Mouse (Mus musculus) megakaryocyte progenitor cell, adult 5-6 weeks (primary cell): ENCODE data around the gene Defa2. TPM values are rescaled to one million over a fixed set of nuclear protein-coding genes. Genes with fewer than 3 reads are reported as not detected.
"Not testable (repeated sequence)": the region's sequence is repeated elsewhere in the genome, so short reads cannot be mapped to it uniquely, and the experiment has no call there.

ENCODE experiments used
- ATAC-seq: replicated peaks from 2 replicates; pipeline ENCODE4 v1.8.0; 2016; ENCODE audit warnings: mild to moderate bottlenecking, moderate TSS enrichment, inconsistent platforms; ENCODE audit not compliant: poor library complexity
- total RNA-seq, 2 experiments: library from RNA; stranded (forward) in 1 of 2; stranded (reverse) in 1 of 2; fragments of 157-497, 149-512 nt in 1 of 2; fragments of 200-1000 nt in 1 of 2; gene quantifications; 2 replicates each; pipeline versions ENCODE4 v1.2.3 to v1.2.4; 2015 to 2017

Defa2 gene
- not detected in 2 replicates for total RNA-seq (2015)
- not detected in 2 replicates for total RNA-seq (2017)

DNA sequence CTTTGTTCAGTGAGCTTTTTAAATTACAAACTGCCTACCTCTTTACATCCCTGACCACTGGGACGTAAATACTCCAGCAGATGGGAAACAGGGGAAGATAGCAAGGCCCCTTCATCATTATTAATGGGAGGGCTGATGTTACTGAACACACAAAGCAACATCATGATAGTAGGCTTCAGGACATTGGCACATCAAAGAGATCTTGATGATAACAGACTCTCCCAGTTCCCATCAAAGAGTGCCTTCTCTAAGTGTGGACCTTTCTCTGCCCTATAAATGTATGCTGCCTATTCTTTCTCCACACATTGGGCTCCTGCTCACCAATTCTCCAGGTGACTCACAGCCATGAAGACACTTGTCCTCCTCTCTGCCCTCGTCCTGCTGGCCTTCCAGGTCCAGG is at the start of gene Defa2:
TSS of gene Defa2 (plus strand) at position 301 of the 400 bp plus-strand sequence.
- not testable (repeated sequence) for ATAC-seq

DNA sequence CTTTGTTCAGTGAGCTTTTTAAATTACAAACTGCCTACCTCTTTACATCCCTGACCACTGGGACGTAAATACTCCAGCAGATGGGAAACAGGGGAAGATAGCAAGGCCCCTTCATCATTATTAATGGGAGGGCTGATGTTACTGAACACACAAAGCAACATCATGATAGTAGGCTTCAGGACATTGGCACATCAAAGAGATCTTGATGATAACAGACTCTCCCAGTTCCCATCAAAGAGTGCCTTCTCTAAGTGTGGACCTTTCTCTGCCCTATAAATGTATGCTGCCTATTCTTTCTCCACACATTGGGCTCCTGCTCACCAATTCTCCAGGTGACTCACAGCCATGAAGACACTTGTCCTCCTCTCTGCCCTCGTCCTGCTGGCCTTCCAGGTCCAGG is 13.2 kb downstream of the Defa2 start, which contains the start of gene Defa33:
TSS of gene Defa33 (plus strand) at position 301 of the 400 bp plus-strand sequence.
- not testable (repeated sequence) for ATAC-seq

DNA sequence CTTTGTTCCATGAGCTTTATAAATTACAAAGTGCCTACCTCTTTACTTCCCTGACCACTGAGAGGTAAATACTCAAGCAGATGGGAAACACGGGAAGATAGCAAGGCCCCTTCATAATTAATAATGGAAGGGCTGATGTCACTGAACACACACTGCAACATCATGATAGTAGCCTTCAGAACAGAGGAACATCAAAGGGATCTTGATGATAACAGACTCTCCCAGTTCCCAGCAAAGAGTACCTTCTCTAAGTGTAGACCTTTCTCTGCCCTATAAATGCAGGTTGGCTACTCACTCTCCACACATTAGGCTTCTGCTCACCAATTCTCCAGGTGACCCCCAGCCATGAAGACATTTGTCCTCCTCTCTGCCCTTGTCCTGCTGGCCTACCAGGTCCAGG is 48.8 kb downstream of the Defa2 start, which contains the start of gene Defa36:
TSS of gene Defa36 (plus strand) at position 301 of the 400 bp plus-strand sequence.
- not testable (repeated sequence) for ATAC-seq

Other genes starting within 250 kb of the Defa2 start
- not detected in 2 replicates for gene Defa30, start 243.9 kb upstream of the Defa2 start, total RNA-seq (2015)
- gene Defa30, start 243.9 kb upstream of the Defa2 start, total RNA-seq (2017), result not detected in 2 replicates
- gene Defa22, start 216.2 kb upstream of the Defa2 start, total RNA-seq (2015), result not detected in 2 replicates
- not detected in 2 replicates for gene Defa22, start 216.2 kb upstream of the Defa2 start, total RNA-seq (2017)
- gene Defa31, start 186.9 kb upstream of the Defa2 start, total RNA-seq (2015), result not detected in 2 replicates
- not detected in 2 replicates for gene Defa31, start 186.9 kb upstream of the Defa2 start, total RNA-seq (2017)
- not detected in 2 replicates for gene Gm15293, start 177.0 kb upstream of the Defa2 start, total RNA-seq (2015)
- gene Gm15293, start 177.0 kb upstream of the Defa2 start, total RNA-seq (2017), result not detected in 2 replicates
- not detected in 2 replicates for gene Gm15292, start 128.8 kb upstream of the Defa2 start, total RNA-seq (2015)
- gene Gm15292, start 128.8 kb upstream of the Defa2 start, total RNA-seq (2017), result not detected in 2 replicates
- gene Defa27, start 63.0 kb upstream of the Defa2 start, total RNA-seq (2015), result not detected in 2 replicates
- not detected in 2 replicates for gene Defa27, start 63.0 kb upstream of the Defa2 start, total RNA-seq (2017)
- not detected in 2 replicates for gene Defa29, start 51.5 kb upstream of the Defa2 start, total RNA-seq (2015)
- not detected in 2 replicates for gene Defa29, start 51.5 kb upstream of the Defa2 start, total RNA-seq (2017)
- gene Defa33, start 13.3 kb downstream of the Defa2 start, total RNA-seq (2015), result not detected in 2 replicates
- gene Defa33, start 13.3 kb downstream of the Defa2 start, total RNA-seq (2017), result not detected in 2 replicates
- not detected in 2 replicates for gene Defa36, start 48.9 kb downstream of the Defa2 start, total RNA-seq (2015)
- gene Defa36, start 48.9 kb downstream of the Defa2 start, total RNA-seq (2017), result not detected in 2 replicates
- gene Gm7849, start 78.0 kb downstream of the Defa2 start, total RNA-seq (2015), result not detected in 2 replicates
- gene Gm7849, start 78.0 kb downstream of the Defa2 start, total RNA-seq (2017), result not detected in 2 replicates
- gene Defa20, start 130.7 kb downstream of the Defa2 start, total RNA-seq (2015), result not detected in 2 replicates
- gene Defa20, start 130.7 kb downstream of the Defa2 start, total RNA-seq (2017), result not detected in 2 replicates
- gene Defa32, start 150.5 kb downstream of the Defa2 start, total RNA-seq (2015), result not detected in 2 replicates
- not detected in 2 replicates for gene Defa32, start 150.5 kb downstream of the Defa2 start, total RNA-seq (2017)
- gene Defa37, start 186.9 kb downstream of the Defa2 start, total RNA-seq (2015), result not detected in 2 replicates
- not detected in 2 replicates for gene Defa37, start 186.9 kb downstream of the Defa2 start, total RNA-seq (2017)
- not detected in 2 replicates for gene Defa28, start 204.5 kb downstream of the Defa2 start, total RNA-seq (2015)
- gene Defa28, start 204.5 kb downstream of the Defa2 start, total RNA-seq (2017), result not detected in 2 replicates
- not detected in 2 replicates for gene Gm7861, start 216.0 kb downstream of the Defa2 start, total RNA-seq (2015)
- not detected in 2 replicates for gene Gm7861, start 216.0 kb downstream of the Defa2 start, total RNA-seq (2017)
- not detected in 2 replicates for gene Defa26, start 239.7 kb downstream of the Defa2 start, total RNA-seq (2015)
- gene Defa26, start 239.7 kb downstream of the Defa2 start, total RNA-seq (2017), result not detected in 2 replicates